Mouse (Mus musculus): ENCODE results near the gene Plekho2. TPM values are rescaled to one million over a fixed set of nuclear protein-coding genes. Genes with fewer than 3 reads are reported as not detected.

Gene Plekho2
- polyA plus RNA-seq, 1 experiment from 2014 or later: 24.4 TPM

DNA sequence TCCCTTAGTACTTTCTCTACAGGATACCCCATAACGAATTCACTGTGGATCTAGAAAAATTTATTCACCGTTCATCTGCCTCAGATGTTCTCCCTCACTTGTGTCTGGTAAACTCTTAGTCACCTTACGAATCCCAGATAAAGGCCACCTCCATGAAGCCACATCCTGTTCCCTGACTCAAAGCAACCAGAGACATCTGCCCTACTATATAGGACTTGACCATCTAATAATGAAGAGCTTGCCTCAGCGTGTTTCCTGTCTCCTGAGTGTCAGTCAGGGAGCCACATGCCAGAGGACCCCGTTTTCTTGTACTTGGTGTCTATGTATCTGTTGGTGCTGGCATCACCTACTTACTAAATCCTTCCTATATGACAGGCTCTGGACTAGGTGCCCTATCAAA is 30.2 kb downstream of the Plekho2 start:
- H3K4me1 ChIP-seq (replicated peaks; ENCODE audit: control insufficient read depth, insufficient read depth, low read length): peaks cover 30% of the 10 kb centered on the region
- no peak overlapping the region for H3K9ac ChIP-seq (ENCODE audit: low read length)
- no peaks in the 10 kb centered on the region for H3K36me3 ChIP-seq (ENCODE audit: control insufficient read depth, insufficient read depth, low read length)
- ATAC-seq (ENCODE audit: low read depth): no peak
- H3K9me3 ChIP-seq (ENCODE audit: control insufficient read depth, low read length): no peaks in the 10 kb centered on the region
- WGBS: 75% methylated on average over 5 of the region's 5 CpGs
- H3K4me3 ChIP-seq (ENCODE audit: low read length): no peak overlapping the region
- H3K27me3 ChIP-seq (ENCODE audit: control insufficient read depth, insufficient read depth, low read depth, low read length): no peaks in the 10 kb centered on the region
- H3K4me2 ChIP-seq (ENCODE audit: low read depth, low read length): no peak overlapping the region
- H3K27ac ChIP-seq (ENCODE audit: low read length): no peak overlapping the region; the same call in 1 of the 2 replicates

DNA sequence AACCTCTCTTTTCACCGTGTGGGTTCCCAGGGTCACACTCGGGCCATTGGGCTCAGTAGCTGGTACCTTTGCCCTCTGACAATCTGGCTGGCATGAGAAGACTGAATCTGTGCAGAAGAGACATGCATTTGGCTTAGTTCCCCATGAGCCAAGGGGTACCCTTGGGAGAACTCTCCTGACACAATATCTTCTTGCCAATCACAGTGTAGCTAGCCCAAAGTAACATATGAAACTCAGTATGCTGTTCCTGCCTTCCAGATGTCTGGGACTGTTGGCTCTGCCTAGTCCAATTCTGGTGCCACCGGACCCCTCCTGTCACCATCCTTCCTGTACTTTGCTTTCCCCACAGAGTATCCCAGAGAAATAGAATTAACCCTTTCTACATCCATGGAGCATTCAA is 30.7 kb downstream of the Plekho2 start:
- H3K27ac ChIP-seq (ENCODE audit: low read length): no peak overlapping the region
- H3K27me3 ChIP-seq (ENCODE audit: control insufficient read depth, insufficient read depth, low read depth, low read length): no peaks in the 10 kb centered on the region
- H3K4me1 ChIP-seq (replicated peaks; ENCODE audit: control insufficient read depth, insufficient read depth, low read length): peaks cover 25% of the 10 kb centered on the region
- H3K4me3 ChIP-seq (ENCODE audit: low read length): no peak overlapping the region
- H3K4me2 ChIP-seq (ENCODE audit: low read depth, low read length): no peak overlapping the region
- 79% methylated on average over 3 of the region's 3 CpGs for WGBS
- no peak for ATAC-seq (ENCODE audit: low read depth)
- no peak overlapping the region for H3K9ac ChIP-seq (ENCODE audit: low read length)
- no peaks in the 10 kb centered on the region for H3K36me3 ChIP-seq (ENCODE audit: control insufficient read depth, insufficient read depth, low read length)
- H3K9me3 ChIP-seq (ENCODE audit: control insufficient read depth, low read length): no peaks in the 10 kb centered on the region

DNA sequence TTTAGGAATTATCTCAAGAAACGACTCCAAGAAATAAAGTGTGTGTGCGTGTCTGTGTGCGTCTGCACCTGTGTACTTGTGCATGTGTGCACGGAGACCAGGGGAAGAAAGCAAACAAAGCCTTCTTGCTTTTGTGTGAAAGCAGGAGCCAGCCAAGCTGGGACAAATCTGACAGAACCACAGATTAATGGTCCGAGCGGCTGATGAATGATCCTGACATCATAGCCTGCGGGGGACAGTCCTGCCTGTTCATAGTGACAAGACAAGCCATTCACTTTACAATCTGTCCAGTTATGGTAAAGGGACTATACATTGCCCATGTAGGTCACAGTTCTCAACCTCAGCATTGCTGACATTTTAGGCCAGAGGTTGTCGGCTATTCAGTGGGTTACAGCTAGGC is 31.5 kb downstream of the Plekho2 start:
- no peak for ATAC-seq (ENCODE audit: low read depth)
- Histone ChIP-seq H3K27me3 (ENCODE audit: control insufficient read depth, insufficient read depth, low read depth, low read length) (no peaks in the 10 kb centered on the region), H3K4me1 (replicated peaks; ENCODE audit: control insufficient read depth, insufficient read depth, low read length) (peaks cover 24% of the 10 kb centered on the region), H3K9me3 (ENCODE audit: control insufficient read depth, low read length) (no peaks in the 10 kb centered on the region), H3K4me2 (ENCODE audit: low read depth, low read length) (no peak overlapping the region), H3K36me3 (ENCODE audit: control insufficient read depth, insufficient read depth, low read length) (no peaks in the 10 kb centered on the region), H3K9ac (ENCODE audit: low read length) (no peak overlapping the region), H3K27ac (ENCODE audit: low read length) (no peak overlapping the region; the same call in 1 of the 2 replicates), H3K4me3 (ENCODE audit: low read length) (no peak overlapping the region)
- 66% methylated on average over 8 of the region's 8 CpGs for WGBS

DNA sequence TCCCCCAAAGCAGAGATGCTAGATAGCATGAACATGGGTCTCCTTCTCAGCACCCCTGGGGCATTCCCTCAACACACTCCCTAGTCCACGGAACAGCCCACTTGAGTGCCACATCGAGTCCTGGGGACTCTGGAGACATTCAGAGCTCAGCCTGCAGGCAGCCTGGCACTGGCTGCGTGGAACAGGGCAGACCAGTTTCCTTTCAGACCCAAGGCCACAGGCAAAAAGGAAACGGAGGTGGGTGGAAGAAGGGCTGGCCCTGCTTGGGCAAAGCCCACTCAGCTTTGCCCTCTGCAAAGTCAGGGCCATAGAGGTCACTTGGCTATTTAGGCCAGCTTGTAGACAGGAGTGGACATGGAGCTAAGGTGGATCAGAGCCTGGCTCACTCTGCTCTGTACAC is 32.0 kb downstream of the Plekho2 start:
- Histone ChIP-seq H3K4me3 (ENCODE audit: low read length) (no peak overlapping the region), H3K9me3 (ENCODE audit: control insufficient read depth, low read length) (no peaks in the 10 kb centered on the region), H3K4me1 (replicated peaks; ENCODE audit: control insufficient read depth, insufficient read depth, low read length) (peaks cover 24% of the 10 kb centered on the region), H3K36me3 (ENCODE audit: control insufficient read depth, insufficient read depth, low read length) (no peaks in the 10 kb centered on the region), H3K9ac (ENCODE audit: low read length) (no peak overlapping the region), H3K27ac (ENCODE audit: low read length) (no peak overlapping the region; the same call in 1 of the 2 replicates), H3K4me2 (ENCODE audit: low read depth, low read length) (no peak overlapping the region), H3K27me3 (ENCODE audit: control insufficient read depth, insufficient read depth, low read depth, low read length) (no peaks in the 10 kb centered on the region)
- no peak for ATAC-seq (ENCODE audit: low read depth)
- 53% methylated on average over 4 of the region's 4 CpGs for WGBS

DNA sequence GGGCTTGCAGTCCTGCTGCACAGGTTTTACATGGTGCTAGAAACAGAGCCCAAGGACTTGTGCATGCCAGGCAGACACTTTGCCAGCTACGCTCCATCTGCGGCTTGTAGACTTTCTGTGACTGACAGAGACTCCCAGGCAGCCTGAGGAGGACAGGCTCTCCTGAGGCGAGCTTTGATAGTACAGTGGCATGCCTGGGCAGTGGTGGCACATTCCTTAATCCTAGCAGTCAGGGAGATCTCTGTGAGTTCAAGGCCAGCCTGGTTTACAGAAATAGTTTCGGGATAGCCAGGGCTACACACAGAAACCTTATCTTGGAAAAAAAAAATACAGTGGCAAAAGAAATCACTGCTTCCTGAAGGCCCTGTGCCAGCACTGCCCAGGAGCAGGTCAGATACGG is 32.7 kb downstream of the Plekho2 start:
- no peaks in the 10 kb centered on the region for H3K9me3 ChIP-seq (ENCODE audit: control insufficient read depth, low read length)
- WGBS: 68% methylated on average over 5 of the region's 5 CpGs
- H3K27me3 ChIP-seq (ENCODE audit: control insufficient read depth, insufficient read depth, low read depth, low read length): no peaks in the 10 kb centered on the region
- no peaks in the 10 kb centered on the region for H3K36me3 ChIP-seq (ENCODE audit: control insufficient read depth, insufficient read depth, low read length)
- peaks cover 24% of the 10 kb centered on the region for H3K4me1 ChIP-seq (replicated peaks; ENCODE audit: control insufficient read depth, insufficient read depth, low read length)
- no peak overlapping the region for H3K4me2 ChIP-seq (ENCODE audit: low read depth, low read length)
- no peak overlapping the region for H3K4me3 ChIP-seq (ENCODE audit: low read length)
- ATAC-seq (ENCODE audit: low read depth): no peak
- no peak overlapping the region for H3K9ac ChIP-seq (ENCODE audit: low read length)
- H3K27ac ChIP-seq (ENCODE audit: low read length): peak overlapping the region; percentile 21; the same call in 1 of the 2 replicates

DNA sequence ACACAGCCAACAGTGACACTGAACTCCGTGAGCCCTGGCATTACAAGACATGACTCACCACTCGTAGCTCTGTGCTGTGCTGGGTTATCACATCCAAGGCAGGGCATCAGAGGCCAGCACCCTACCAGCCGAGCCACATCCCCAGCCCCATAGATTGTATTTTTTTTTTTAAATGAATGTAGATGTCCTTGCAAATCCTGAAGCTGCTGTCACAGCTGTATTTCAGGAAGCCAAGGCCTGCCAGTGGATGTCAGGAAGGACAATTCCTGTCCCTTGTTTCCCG is 33.5 kb downstream of the Plekho2 start:
- no peaks in the 10 kb centered on the region for H3K36me3 ChIP-seq (ENCODE audit: control insufficient read depth, insufficient read depth, low read length)
- WGBS: 53% methylated on average over 4 of the region's 4 CpGs
- H3K9me3 ChIP-seq (ENCODE audit: control insufficient read depth, low read length): no peaks in the 10 kb centered on the region
- no peak overlapping the region for H3K4me3 ChIP-seq (ENCODE audit: low read length)
- H3K27me3 ChIP-seq (ENCODE audit: control insufficient read depth, insufficient read depth, low read depth, low read length): no peaks in the 10 kb centered on the region
- H3K27ac ChIP-seq (ENCODE audit: low read length): no peak overlapping the region
- ATAC-seq (ENCODE audit: low read depth): no peak
- H3K4me2 ChIP-seq (ENCODE audit: low read depth, low read length): no peak overlapping the region
- H3K4me1 ChIP-seq (replicated peaks; ENCODE audit: control insufficient read depth, insufficient read depth, low read length): peaks cover 27% of the 10 kb centered on the region
- H3K9ac ChIP-seq (ENCODE audit: low read length): no peak overlapping the region

DNA sequence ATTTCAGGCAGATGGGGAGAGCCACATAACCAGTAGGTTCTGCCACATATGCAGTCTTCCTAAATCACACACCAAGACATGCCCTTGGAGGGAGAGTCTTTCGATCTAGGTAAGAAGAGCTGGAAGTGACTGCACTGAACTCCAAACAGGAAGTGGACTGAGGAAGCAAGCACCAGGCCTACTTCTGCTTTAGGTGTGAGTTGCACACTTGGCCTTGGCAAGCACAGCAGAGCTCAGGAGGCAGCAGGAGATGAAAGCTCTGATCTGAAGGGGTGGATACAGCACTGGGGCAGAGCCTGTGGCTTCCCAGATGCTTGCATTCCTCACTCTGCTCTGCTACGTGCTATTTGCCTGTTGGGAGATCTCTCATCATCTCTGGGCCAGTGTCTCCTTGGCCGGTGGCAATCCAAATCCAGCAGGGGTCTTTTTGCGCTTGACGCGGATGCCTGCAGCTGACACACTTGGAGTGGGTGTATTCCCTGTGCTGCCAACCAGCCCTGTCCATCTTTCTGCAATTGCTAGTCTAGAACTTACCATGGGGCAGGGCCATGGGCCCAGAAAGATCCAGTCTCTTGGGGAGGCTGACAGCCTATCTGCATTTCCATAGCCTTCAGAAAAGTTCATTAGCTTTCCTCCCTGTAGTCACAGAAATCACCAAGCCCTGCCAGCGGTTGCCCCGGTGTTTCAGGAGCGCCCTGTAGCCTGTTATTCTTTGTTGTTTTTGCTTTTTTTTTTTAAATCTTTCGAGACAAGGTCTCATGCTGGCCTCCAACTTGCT is 34.0 kb downstream of the Plekho2 start:
- no peak overlapping the region for H3K4me2 ChIP-seq (ENCODE audit: low read depth, low read length)
- H3K9me3 ChIP-seq (ENCODE audit: control insufficient read depth, low read length): no peaks in the 10 kb centered on the region
- no peak for ATAC-seq (ENCODE audit: low read depth)
- no peaks in the 10 kb centered on the region for H3K27me3 ChIP-seq (ENCODE audit: control insufficient read depth, insufficient read depth, low read depth, low read length)
- H3K4me3 ChIP-seq (ENCODE audit: low read length): no peak overlapping the region
- 66% methylated on average over 10 of the region's 10 CpGs for WGBS
- H3K9ac ChIP-seq (ENCODE audit: low read length): no peak overlapping the region
- 0 out of 2 replicates have a peak overlapping the region, but pooled peaks have one; percentile 2 for H3K27ac ChIP-seq (ENCODE audit: low read length)
- H3K36me3 ChIP-seq (ENCODE audit: control insufficient read depth, insufficient read depth, low read length): no peaks in the 10 kb centered on the region
- peaks cover 23% of the 10 kb centered on the region for H3K4me1 ChIP-seq (replicated peaks; ENCODE audit: control insufficient read depth, insufficient read depth, low read length)

DNA sequence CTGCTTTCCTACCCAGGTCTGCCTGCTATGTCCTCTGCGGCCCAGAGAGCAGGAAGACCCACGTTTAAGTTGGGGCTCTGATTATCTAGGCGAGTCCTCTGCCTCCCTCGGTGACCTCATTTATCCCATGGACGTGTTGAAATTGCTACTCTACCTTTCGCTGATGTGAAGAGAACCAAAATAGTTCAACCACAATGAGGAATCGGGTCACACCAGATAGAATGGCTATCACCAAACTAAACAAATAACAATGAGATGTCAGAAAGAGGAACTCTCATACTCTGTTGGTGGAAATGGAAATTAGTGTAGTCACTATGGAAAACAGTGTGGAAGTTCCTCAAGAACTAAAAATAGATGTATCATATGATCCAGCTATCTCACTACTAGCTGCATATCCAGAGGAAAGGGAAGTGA is 37.7 kb downstream of the Plekho2 start:
- 68% methylated on average over 7 of the region's 7 CpGs for WGBS
- Histone ChIP-seq H3K4me3 (ENCODE audit: low read length) (no peak overlapping the region), H3K9ac (ENCODE audit: low read length) (no peak overlapping the region), H3K4me2 (ENCODE audit: low read depth, low read length) (no peak overlapping the region), H3K9me3 (ENCODE audit: control insufficient read depth, low read length) (no peaks in the 10 kb centered on the region), H3K27me3 (ENCODE audit: control insufficient read depth, insufficient read depth, low read depth, low read length) (no peaks in the 10 kb centered on the region), H3K36me3 (ENCODE audit: control insufficient read depth, insufficient read depth, low read length) (no peaks in the 10 kb centered on the region), H3K27ac (ENCODE audit: low read length) (peak overlapping the region; percentile 67), H3K4me1 (replicated peaks; ENCODE audit: control insufficient read depth, insufficient read depth, low read length) (peaks cover 11% of the 10 kb centered on the region)
- no peak for ATAC-seq (ENCODE audit: low read depth)

DNA sequence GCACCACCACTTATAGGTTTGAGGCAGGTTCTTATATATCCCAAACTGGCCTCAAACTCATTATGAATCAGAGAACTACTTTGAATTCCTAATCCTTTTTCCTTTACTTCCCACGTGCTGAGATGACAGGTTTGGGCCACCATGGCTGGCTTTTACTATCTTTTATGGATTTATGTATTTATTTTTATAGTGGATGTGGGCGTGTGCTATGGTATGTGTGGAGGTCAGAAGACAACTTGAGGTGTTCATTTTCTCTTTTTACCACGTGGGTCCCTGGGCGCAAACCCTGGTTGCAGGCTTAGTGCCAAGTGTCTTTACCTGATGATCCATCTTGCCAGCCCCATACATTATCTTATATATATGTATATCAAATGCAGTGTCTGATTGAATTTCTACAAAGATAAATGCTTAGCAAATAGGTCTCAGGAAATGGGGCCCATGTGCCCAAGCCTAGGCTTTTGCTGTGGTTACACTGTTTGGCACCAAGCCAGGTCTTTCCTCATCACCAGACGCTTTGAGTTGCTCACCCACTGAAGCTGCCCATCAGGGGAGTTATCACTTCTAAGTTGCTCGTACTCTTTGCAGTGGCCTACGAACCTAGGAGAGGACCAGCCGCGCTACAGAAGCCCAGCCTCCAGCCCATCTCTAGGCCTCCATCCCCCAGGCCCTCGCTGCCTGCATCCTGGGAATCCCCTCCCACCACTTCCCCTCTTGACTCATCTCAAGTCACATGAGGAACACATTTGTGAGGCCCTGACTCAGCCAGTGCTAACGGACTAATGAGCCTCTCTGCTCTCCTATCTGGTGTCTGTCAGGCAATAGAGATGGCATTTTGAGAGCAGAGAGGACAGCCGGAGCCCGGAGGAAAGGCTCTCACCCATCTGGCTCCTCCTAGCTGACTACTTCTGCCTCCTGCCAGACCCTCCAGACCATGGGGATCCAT is 38.4 kb downstream of the Plekho2 start:
- WGBS: 40% methylated on average over 13 of the region's 13 CpGs
- peak; percentile 72 for ATAC-seq (ENCODE audit: low read depth)
- Histone ChIP-seq H3K4me3 (ENCODE audit: low read length) (no peak overlapping the region), H3K9me3 (ENCODE audit: control insufficient read depth, low read length) (no peaks in the 10 kb centered on the region), H3K4me1 (replicated peaks; ENCODE audit: control insufficient read depth, insufficient read depth, low read length) (peaks cover 9% of the 10 kb centered on the region; the same call in 1 of the 2 replicates), H3K4me2 (ENCODE audit: low read depth, low read length) (no peak overlapping the region), H3K27me3 (ENCODE audit: control insufficient read depth, insufficient read depth, low read depth, low read length) (no peaks in the 10 kb centered on the region), H3K27ac (ENCODE audit: low read length) (peak overlapping the region; percentile 67), H3K36me3 (ENCODE audit: control insufficient read depth, insufficient read depth, low read length) (no peaks in the 10 kb centered on the region), H3K9ac (ENCODE audit: low read length) (no peak overlapping the region)

Data from lung, embryonic 16.5 days (tissue).